Mouse (Mus musculus): Measurements from ENCODE around the gene Kank2. TPM values are rescaled to one million over a fixed set of nuclear protein-coding genes. Genes with fewer than 3 reads are reported as not detected.

Kank2 gene
- polyA plus RNA-seq (2016; fragmentation: Nextera tagmentation; extraction: Ambion mirVana): 18.9 and 19.9 TPM in 2 replicates

DNA sequence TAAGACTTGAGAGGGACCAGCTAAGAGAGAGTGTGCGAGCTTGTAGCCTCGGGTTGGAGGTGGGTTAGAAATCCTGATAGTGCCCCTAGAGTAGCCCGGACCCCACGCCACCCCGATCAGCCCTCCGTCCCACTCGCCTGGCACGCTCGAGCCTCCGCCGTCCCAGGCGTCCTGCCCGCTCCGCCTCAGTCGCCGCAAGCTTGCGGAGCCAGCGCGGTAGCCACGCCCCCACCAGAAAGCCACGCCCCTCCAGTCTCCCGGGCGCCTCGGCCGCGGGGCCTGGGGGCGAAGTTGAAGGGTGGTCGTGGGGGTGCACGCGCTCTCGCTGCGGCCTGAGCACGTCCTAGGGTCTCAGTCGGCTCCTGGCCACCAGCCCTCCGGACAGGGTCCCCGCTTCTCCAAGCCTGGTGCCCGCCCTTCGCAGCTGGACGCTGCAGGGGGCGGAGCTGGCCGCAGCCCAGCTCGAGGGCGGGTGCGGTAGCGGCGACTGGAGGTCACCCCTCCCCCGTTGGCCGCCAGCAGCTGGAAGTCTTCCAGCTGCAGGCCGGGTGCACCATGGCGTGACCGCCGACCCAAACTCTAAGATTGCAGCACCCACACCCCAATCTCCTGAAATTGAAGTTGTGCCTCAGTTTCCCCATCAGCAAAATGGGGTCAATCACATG, at the start of gene Kank2:
Gene Kank2, minus strand, starts transcription at position 400 of the 665 bp plus-strand sequence.
- peak; percentile 86 for ATAC-seq (ENCODE audit: insufficient number of reproducible peaks, low FRiP score)
- peak within 1 kb of the TSS; percentile 80 for H3K4me3 ChIP-seq
- H3K4me1 ChIP-seq (replicated peaks): peaks cover 39% of the 10 kb centered on the region
- H3K9me3 ChIP-seq (replicated peaks): no peaks in the 10 kb centered on the region
- H3K27ac ChIP-seq (ENCODE audit: poor library complexity, severe bottlenecking): peak within 1 kb of the TSS; percentile 92
- under 1% methylated on average over 52 of the region's 52 CpGs for WGBS
- H3K36me3 ChIP-seq: peaks cover 51% of the 10 kb centered on the region
- peak within 1 kb of the TSS; percentile 69 for H3K4me2 ChIP-seq
- no peaks in the 10 kb centered on the region for H3K27me3 ChIP-seq (replicated peaks)
- H3K9ac ChIP-seq: peak within 1 kb of the TSS; percentile 91

DNA sequence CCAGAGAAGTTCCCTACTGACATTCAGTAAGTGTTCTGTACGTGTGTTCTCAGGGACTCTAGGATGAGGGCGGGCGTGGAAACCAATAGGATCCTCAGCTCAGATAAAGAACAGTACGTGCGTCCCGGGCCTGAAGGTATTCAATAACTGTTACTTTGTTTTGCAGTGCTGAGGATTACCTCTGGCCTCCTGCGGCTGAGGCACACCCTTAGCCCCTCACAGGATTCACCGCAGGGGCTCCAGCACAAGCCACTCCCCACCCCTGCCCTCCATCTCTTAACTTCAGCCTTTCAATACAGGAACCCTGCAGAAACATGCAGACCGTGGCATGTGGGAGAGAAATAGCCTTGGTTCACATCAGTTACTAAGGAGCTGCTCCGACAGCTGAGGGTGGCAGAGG, 49.4 kb upstream of the Kank2 start:
- peak overlapping the region; percentile 90 for H3K27ac ChIP-seq (ENCODE audit: poor library complexity, severe bottlenecking)
- H3K4me2 ChIP-seq: peak overlapping the region; percentile 68
- H3K9ac ChIP-seq: peak overlapping the region; percentile 71
- no peaks in the 10 kb centered on the region for H3K9me3 ChIP-seq (replicated peaks)
- H3K4me1 ChIP-seq (replicated peaks): peaks cover 49% of the 10 kb centered on the region
- ATAC-seq (ENCODE audit: insufficient number of reproducible peaks, low FRiP score): no peak
- no peaks in the 10 kb centered on the region for H3K27me3 ChIP-seq (replicated peaks)
- H3K4me3 ChIP-seq: no peak overlapping the region
- WGBS: 30% methylated on average over 10 of the region's 10 CpGs
- H3K36me3 ChIP-seq: peaks cover 27% of the 10 kb centered on the region

DNA sequence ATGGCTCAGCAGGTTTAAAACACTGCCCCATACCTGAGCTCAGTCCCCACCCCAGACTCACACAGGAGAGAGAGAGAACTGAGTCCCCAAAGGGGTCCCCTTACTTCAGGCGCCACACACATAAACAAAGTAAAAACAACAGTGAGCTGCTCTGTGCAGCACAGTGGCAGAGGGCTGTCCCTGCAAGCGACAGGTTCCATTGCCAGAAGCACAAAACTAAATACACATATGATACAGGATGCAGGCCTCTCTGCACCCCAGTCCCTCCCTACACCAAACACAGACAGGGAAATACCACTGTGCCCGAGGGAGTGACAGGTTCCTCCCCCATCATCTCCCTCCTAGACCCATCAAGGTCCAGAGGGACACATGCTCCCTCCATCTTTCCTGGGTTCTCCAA, 48.9 kb upstream of the Kank2 start:
- Histone ChIP-seq H3K4me3 (peak overlapping the region; percentile 38), H3K27ac (ENCODE audit: poor library complexity, severe bottlenecking) (peak overlapping the region; percentile 90), H3K9me3 (replicated peaks) (no peaks in the 10 kb centered on the region), H3K4me2 (peak overlapping the region; percentile 68), H3K9ac (peak overlapping the region; percentile 71), H3K27me3 (replicated peaks) (no peaks in the 10 kb centered on the region), H3K36me3 (peaks cover 32% of the 10 kb centered on the region), H3K4me1 (replicated peaks) (peaks cover 54% of the 10 kb centered on the region)
- 0 out of 2 replicates have a peak, but pooled peaks have one; percentile 6 for ATAC-seq (ENCODE audit: insufficient number of reproducible peaks, low FRiP score)
- WGBS: 17% methylated on average over 3 of the region's 3 CpGs

DNA sequence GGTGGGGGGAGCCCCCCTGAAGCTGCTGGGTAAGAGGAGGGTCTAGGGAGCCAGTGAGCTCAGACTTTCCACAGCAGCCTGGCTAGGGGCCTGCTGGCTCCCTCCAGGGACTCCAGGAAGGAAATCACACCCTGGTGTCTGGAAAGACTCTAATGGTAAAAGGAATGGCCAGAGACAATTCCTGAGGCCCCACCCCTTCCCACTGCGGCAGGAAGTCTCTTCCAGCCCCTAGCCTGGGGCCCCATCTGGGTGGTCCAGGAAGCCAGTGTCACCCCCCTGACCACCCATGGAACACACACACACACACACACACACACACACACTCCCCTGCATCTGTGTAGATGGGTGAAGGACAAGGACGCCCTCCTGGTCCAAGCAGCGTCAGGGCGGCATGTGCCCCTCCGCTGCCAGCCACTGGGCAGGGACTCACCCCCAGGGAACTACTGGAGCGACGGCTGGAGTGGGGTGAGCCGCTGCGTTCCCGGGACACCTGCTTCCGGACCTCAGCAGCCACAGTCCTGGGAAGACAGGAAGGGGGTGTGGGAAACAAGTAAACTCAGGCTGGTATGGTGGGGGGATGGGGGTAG, 48.3 kb upstream of the Kank2 start:
- Histone ChIP-seq H3K36me3 (peaks cover 36% of the 10 kb centered on the region), H3K4me3 (peak overlapping the region; percentile 38), H3K27ac (ENCODE audit: poor library complexity, severe bottlenecking) (peak overlapping the region; percentile 90), H3K27me3 (replicated peaks) (no peaks in the 10 kb centered on the region), H3K9me3 (replicated peaks) (no peaks in the 10 kb centered on the region), H3K9ac (peak overlapping the region; percentile 71), H3K4me1 (replicated peaks) (peaks cover 53% of the 10 kb centered on the region), H3K4me2 (peak overlapping the region; percentile 68)
- WGBS: 10% methylated on average over 11 of the region's 11 CpGs
- ATAC-seq (ENCODE audit: insufficient number of reproducible peaks, low FRiP score): peak; percentile 79

DNA sequence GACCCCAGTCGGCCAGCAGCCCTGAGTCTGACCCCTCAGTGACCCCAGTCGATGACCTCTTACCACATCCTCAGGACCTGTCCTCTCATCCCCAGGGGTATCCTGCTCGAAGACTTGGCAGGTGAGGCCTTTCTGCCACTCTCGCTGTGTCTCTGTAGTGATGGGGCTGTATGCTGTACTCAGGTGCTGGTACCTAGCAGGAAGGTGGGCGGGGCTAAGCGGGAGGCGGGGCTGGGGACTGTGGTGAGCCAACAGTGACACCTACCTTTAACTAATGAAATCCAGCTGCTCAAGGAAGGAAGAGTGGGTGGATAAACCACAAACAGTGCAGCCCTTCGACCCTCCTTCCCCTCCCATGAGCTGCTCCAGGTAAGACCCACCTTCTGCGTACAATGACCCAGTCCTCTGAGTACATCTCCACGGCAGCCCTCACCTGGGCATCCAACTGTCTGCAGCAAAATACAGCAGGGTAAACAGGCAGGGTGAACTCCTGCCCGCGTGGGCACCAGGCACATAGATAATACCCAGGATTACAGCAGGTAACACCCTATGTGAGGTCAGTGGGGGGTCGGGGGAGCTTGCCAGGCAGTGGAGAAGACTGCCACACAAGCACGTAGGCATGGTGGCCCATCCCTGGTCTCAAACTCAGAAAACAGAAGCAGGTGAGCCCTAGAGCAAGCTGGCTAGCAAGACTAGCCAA, 47.0 kb upstream of the Kank2 start:
- Histone ChIP-seq H3K36me3 (peaks cover 48% of the 10 kb centered on the region), H3K27ac (ENCODE audit: poor library complexity, severe bottlenecking) (peak overlapping the region; percentile 90), H3K27me3 (replicated peaks) (no peaks in the 10 kb centered on the region), H3K9ac (no peak overlapping the region), H3K4me1 (replicated peaks) (peaks cover 53% of the 10 kb centered on the region), H3K4me2 (0 out of 2 replicates have a peak overlapping the region, but pooled peaks have one; percentile 68), H3K9me3 (replicated peaks) (no peaks in the 10 kb centered on the region), H3K4me3 (no peak overlapping the region)
- 43% methylated on average over 14 of the region's 14 CpGs for WGBS
- ATAC-seq (ENCODE audit: insufficient number of reproducible peaks, low FRiP score): no peak

DNA sequence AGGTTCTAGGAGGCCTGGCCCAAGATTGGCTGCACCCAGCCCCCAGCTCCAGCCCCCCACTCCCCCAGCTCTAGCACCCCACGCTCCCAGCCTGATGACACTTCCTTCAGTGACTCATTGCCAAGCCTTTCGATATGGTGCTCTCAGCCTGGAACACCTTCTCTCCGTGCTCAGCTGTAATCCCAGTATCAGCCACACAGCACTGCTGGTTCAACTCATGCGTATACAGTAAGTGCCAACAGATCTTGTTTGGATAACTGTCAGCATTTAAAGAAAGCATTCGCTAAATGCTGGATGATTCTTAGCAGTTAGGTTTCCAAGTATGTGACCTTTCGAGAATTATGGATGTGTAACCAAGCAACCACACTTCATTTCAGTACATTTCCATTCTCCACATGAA, 44.5 kb upstream of the Kank2 start:
- peaks cover 68% of the 10 kb centered on the region for H3K36me3 ChIP-seq
- no peaks in the 10 kb centered on the region for H3K27me3 ChIP-seq (replicated peaks)
- no peaks in the 10 kb centered on the region for H3K9me3 ChIP-seq (replicated peaks)
- 61% methylated on average over 6 of the region's 6 CpGs for WGBS
- peak overlapping the region; percentile 72 for H3K27ac ChIP-seq (ENCODE audit: poor library complexity, severe bottlenecking)
- no peak overlapping the region for H3K4me3 ChIP-seq
- H3K9ac ChIP-seq: peak overlapping the region; percentile 42; the same call in 1 of the 2 replicates
- peaks cover 42% of the 10 kb centered on the region for H3K4me1 ChIP-seq (replicated peaks)
- H3K4me2 ChIP-seq: no peak overlapping the region
- no peak for ATAC-seq (ENCODE audit: insufficient number of reproducible peaks, low FRiP score)

DNA sequence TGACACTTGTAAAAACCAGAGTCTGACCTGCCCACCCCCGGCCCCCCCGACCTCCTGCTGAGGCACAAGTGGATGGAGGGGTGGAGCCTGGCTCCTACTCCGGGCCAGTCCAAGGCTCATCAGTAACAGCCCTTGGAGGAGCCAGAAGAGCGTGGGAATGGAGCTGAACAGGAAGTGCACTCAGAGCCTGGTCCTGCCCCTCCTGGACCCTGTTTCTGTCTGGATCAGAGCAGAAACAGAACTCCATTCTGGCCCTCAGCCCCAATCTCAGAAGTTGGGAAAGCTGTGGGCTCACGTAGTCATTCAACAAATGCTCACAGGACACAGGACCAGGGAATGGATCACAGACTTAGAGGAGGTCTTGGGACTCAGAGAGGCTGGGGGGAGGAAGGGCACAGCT, 43.8 kb upstream of the Kank2 start:
- Histone ChIP-seq H3K27ac (ENCODE audit: poor library complexity, severe bottlenecking) (peak overlapping the region; percentile 72), H3K27me3 (replicated peaks) (no peaks in the 10 kb centered on the region), H3K4me3 (no peak overlapping the region), H3K9me3 (replicated peaks) (no peaks in the 10 kb centered on the region), H3K36me3 (peaks cover 75% of the 10 kb centered on the region), H3K9ac (peak overlapping the region; percentile 42; the same call in 1 of the 2 replicates), H3K4me1 (replicated peaks) (peaks cover 35% of the 10 kb centered on the region), H3K4me2 (no peak overlapping the region)
- ATAC-seq (ENCODE audit: insufficient number of reproducible peaks, low FRiP score): peak; percentile 15; the same call in 1 of the 2 replicates
- WGBS: 28% methylated on average over 5 of the region's 5 CpGs

DNA sequence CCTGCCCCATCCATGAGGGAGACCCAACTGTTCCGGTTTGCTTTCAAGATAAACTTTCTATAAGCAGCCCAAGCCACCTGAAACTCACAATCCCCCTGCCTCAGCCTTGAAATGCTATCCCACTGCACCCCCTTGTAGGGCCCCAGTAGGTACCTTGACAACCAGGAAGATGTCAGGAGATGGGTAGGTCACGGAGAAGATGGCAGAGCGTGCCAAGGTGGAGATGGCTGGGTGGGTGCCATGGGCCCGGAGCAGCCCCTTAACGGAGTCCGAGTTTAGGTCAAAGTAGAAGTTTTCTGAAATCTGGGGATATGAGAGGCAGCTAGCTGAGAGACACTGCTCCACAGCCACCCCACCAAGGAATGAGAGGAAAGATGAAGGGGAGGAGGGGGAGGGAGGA, 42.8 kb upstream of the Kank2 start:
- ATAC-seq (ENCODE audit: insufficient number of reproducible peaks, low FRiP score): no peak
- H3K9me3 ChIP-seq (replicated peaks): no peaks in the 10 kb centered on the region
- WGBS: 88% methylated on average over 6 of the region's 6 CpGs
- peaks cover 24% of the 10 kb centered on the region for H3K4me1 ChIP-seq (replicated peaks)
- no peak overlapping the region for H3K4me3 ChIP-seq
- no peaks in the 10 kb centered on the region for H3K27me3 ChIP-seq (replicated peaks)
- no peak overlapping the region for H3K9ac ChIP-seq
- H3K36me3 ChIP-seq: peaks cover 85% of the 10 kb centered on the region
- H3K27ac ChIP-seq (ENCODE audit: poor library complexity, severe bottlenecking): no peak overlapping the region
- no peak overlapping the region for H3K4me2 ChIP-seq

DNA sequence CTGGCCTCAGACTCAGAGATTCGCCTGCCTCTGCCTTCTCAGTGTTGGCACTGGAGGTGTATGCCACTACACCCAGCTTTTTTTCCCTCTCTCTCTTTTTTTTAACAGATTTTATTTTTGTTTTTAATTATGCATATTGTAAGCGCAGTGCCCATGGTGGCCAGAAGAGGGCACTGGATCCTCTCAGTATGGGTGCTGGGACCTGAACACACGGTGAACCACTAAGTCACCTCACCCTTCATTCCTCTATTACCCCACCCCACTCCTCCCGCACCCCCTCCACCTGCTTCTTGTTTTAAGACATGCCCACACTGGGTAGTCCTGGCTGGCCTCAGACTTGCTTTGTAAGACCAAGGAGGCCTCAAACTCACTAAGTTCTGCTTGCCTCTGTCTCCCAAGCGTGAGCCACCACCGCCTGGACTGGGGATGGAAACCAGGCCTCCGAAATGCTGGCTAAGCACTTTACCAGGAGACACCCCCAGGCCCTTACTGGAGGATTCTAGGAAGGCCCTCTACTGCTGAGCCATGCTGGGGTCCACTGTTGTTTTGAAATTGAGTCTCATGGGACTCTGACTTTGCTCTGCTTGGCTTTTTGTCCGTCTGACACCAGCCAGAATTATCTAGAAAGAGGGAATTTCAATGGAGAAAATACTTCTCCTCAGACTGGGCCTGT, 41.7 kb upstream of the Kank2 start:
- peaks cover 86% of the 10 kb centered on the region for H3K36me3 ChIP-seq

DNA sequence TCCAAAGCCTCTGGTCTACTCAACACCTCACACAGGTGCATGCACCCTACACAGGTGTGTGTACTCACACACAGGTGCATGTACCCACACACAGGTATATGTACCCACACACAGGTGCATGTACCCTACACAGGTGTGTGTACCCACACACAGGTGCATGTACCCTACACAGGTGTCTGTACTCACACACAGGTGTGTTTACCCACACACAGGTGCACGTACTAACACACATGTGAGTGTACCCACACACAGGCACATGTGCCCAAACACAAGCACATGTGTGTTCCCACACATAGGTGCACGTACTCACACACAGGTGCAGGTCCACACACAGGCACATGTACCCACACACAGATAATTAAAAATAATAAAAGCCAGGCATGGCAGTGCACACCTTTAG, 39.1 kb upstream of the Kank2 start:
- no peak overlapping the region for H3K27ac ChIP-seq (ENCODE audit: poor library complexity, severe bottlenecking)
- peaks cover 82% of the 10 kb centered on the region for H3K36me3 ChIP-seq
- 95% methylated on average over 2 of the region's 2 CpGs for WGBS
- no peak overlapping the region for H3K9ac ChIP-seq
- no peaks in the 10 kb centered on the region for H3K9me3 ChIP-seq (replicated peaks)
- H3K4me2 ChIP-seq: no peak overlapping the region
- no peak for ATAC-seq (ENCODE audit: insufficient number of reproducible peaks, low FRiP score)
- H3K4me1 ChIP-seq (replicated peaks): peaks cover 5% of the 10 kb centered on the region
- H3K4me3 ChIP-seq: no peak overlapping the region
- no peaks in the 10 kb centered on the region for H3K27me3 ChIP-seq (replicated peaks)

More for the DNA sequence above, 41.7 kb upstream of the Kank2 start:
- Histone ChIP-seq H3K27ac (ENCODE audit: poor library complexity, severe bottlenecking) (no peak overlapping the region), H3K9ac (no peak overlapping the region), H3K4me1 (replicated peaks) (peaks cover 14% of the 10 kb centered on the region), H3K4me2 (no peak overlapping the region), H3K9me3 (replicated peaks) (no peaks in the 10 kb centered on the region), H3K4me3 (no peak overlapping the region), H3K27me3 (replicated peaks) (no peaks in the 10 kb centered on the region)
- WGBS: 56% methylated on average over 8 of the region's 8 CpGs
- ATAC-seq (ENCODE audit: insufficient number of reproducible peaks, low FRiP score): no peak

Measured in heart, embryonic 12.5 days (tissue).